ENCODE assay signal across 1 mouse cellular context in the genomic region with DNA sequence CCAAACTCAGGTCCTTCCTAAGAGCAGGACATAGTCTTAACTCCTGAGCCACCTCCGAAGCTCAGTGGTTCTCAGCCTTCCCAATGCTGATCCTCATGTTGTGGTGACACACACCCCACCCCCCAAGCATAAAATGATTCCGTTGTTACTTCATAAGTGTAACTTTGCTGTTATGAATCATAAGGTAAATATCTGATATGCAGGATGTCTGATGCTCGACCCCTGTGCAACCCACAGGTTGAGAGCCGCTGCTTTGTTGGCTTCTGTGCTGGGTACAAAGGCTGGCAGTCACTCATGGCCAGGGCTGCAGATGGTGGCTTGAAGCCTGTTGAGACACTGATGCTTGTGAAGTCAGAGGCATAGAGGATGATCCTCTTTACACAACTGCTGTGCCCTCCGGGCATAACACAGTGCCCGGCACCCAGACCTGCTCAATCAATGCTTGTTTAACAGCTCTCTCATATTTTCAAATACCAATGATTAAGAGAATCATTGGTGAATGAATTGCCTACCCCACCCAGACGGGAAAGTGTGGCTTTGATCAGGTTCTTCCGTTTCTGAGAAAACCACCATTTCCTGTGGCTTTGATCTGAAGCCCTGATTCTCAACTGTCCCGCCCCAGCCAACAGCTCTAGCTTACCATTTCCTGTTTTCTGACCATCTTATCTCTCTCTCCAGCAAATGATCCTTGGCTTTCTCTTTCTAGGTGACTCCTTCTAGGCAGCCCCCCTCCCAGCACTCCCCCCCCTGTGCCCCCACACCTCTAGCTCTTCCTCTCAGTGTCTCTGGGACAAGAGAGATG.
TF ChIP-seq lines count a peak whose summit lies in the region.

No protein-coding gene starts in this region.

TF ChIP-seq in MEL, 35 proteins besides CTCF, POLR2A, EP300 and RAD21 (continued from another document):
- 0 out of 2 replicates have a peak, but pooled peaks have one; percentile 34 for TF ChIP-seq MYC (IDR thresholded peaks at IDR 0.05; ENCODE audit: low read depth, low read length)
- TF ChIP-seq MXI1 (IDR thresholded peaks at IDR 0.05; ENCODE audit: low read depth, low read length), result no peak; the same call in 1 of the 2 replicates
- TF ChIP-seq CHD2 (IDR thresholded peaks at IDR 0.05; ENCODE audit: low read length), result peak; percentile 37; the same call in 1 of the 2 replicates
- TF ChIP-seq CHD1 (IDR thresholded peaks at IDR 0.05; ENCODE audit: low read depth, low read length), result no peak
- TF ChIP-seq NELFE (IDR thresholded peaks at IDR 0.05; ENCODE audit: low read depth, low read length), result no peak; the same call in 1 of the 2 replicates
- TF ChIP-seq MAX (IDR thresholded peaks at IDR 0.05; ENCODE audit: low read length), result no peak; the same call in none of the 2 replicates
- no peak for TF ChIP-seq USF2 (IDR thresholded peaks at IDR 0.05; ENCODE audit: borderline replicate concordance in 1 of 2, insufficient read depth in 1 of 2, low read depth in 1 of 2, low read length in 2 of 2)
- peak; percentile 60 for TF ChIP-seq TAL1 (IDR thresholded peaks at IDR 0.05; ENCODE audit: low read length)
- no peak; the same call in 1 of the 2 replicates for TF ChIP-seq TBP (IDR thresholded peaks at IDR 0.05; ENCODE audit: low read depth, low read length)
- TF ChIP-seq SMC3 (IDR thresholded peaks at IDR 0.05; ENCODE audit: low read depth, low read length), result no peak
- no peak for TF ChIP-seq MEF2A (IDR thresholded peaks at IDR 0.05; ENCODE audit: extremely low read depth, insufficient replicate concordance, low read depth, low read length, poor library complexity, severe bottlenecking)
- peak; percentile 94 for TF ChIP-seq ETS1 (IDR thresholded peaks at IDR 0.05; ENCODE audit: low read depth, low read length)
